In genomic region chr14:13917208-13917607, GRCm38 (mm10) we compare ENCODE assay signal across 16 mouse cellular contexts. TPM values are rescaled to one million over a fixed set of nuclear protein-coding genes. Genes with fewer than 3 reads are reported as not detected.
DNase-seq lines count a peak whose midpoint lies in the region; ATAC-seq lines count a peak whose summit lies in the region.
"Had no signal": no experiment of that assay in that cellular context is flagged by ENCODE, and none has a peak within 500 bp of the region (broad histone marks: within the 10 kb centered on the region; RNA-seq: fewer than 3 reads in every experiment).

No protein-coding gene starts in this region.

- H3K4me1 ChIP-seq in forebrain, embryonic 14.5 days (ENCODE audit: control insufficient read depth, insufficient read depth, low read length), result no peaks in the 10 kb centered on the region
- H3K4me1 ChIP-seq in forebrain, embryonic 11.5 days (replicated peaks; ENCODE audit: control insufficient read depth, insufficient read depth, low read length), result no peaks in the 10 kb centered on the region
- no peaks in the 10 kb centered on the region for H3K4me1 ChIP-seq in midbrain, embryonic 12.5 days
- peaks cover 6% of the 10 kb centered on the region; the same call in 1 of the 2 replicates for H3K4me1 ChIP-seq in midbrain, embryonic 10.5 days
- no peaks in the 10 kb centered on the region for H3K4me1 ChIP-seq in midbrain, embryonic 13.5 days (replicated peaks)
- H3K4me1 ChIP-seq: embryonic facial prominence, embryonic 12.5 days; hindbrain, embryonic 10.5 days had no signal

- no peak overlapping the region for H3K9ac ChIP-seq in forebrain, embryonic 14.5 days (ENCODE audit: low read length)
- H3K9ac ChIP-seq in forebrain, embryonic 11.5 days (ENCODE audit: low read length), result no peak overlapping the region
- no peak overlapping the region for H3K9ac ChIP-seq in midbrain, embryonic 12.5 days (replicated peaks)
- no peak overlapping the region for H3K9ac ChIP-seq in midbrain, embryonic 13.5 days (replicated peaks)
- H3K9ac ChIP-seq: embryonic facial prominence, embryonic 12.5 days; liver, embryonic 14.5 days had no signal

- DNase-seq in forebrain, embryonic 14.5 days (ENCODE audit: low spot score), result no peak
- no peak for DNase-seq in forebrain, embryonic 11.5 days (ENCODE audit: low spot score)
- DNase-seq in midbrain, embryonic 10.5 days (ENCODE audit: low spot score), result no peak
- DNase-seq in embryo, embryonic 11 days, result no peak
- DNase-seq in urinary bladder, adult 2 months (ENCODE audit: low spot score), result no peak

- ATAC-seq in forebrain, embryonic 14.5 days, result 0 out of 2 replicates have a peak, but pooled peaks have one; percentile 44
- ATAC-seq in forebrain, embryonic 11.5 days (replicated peaks; ENCODE audit: low FRiP score), result no peak
- ATAC-seq in midbrain, embryonic 12.5 days (ENCODE audit: low FRiP score, low read depth), result 0 out of 2 replicates have a peak, but pooled peaks have one; percentile 47
- peak; percentile 60 for ATAC-seq in midbrain, embryonic 13.5 days
- ATAC-seq: intestine, postnatal 0 days had no signal

- no peaks in the 10 kb centered on the region for H3K27me3 ChIP-seq in forebrain, embryonic 14.5 days (replicated peaks; ENCODE audit: control insufficient read depth, insufficient read depth, low read length)
- no peaks in the 10 kb centered on the region for H3K27me3 ChIP-seq in forebrain, embryonic 11.5 days (ENCODE audit: control insufficient read depth, insufficient read depth, low read length)
- no peaks in the 10 kb centered on the region for H3K27me3 ChIP-seq in midbrain, embryonic 12.5 days
- no peaks in the 10 kb centered on the region for H3K27me3 ChIP-seq in midbrain, embryonic 10.5 days (ENCODE audit: low read depth, poor library complexity, severe bottlenecking)
- H3K27me3 ChIP-seq in midbrain, embryonic 13.5 days, result no peaks in the 10 kb centered on the region
- H3K27me3 ChIP-seq: embryonic facial prominence, embryonic 12.5 days; Patski had no signal

- H3K4me3 ChIP-seq in forebrain, embryonic 14.5 days (ENCODE audit: low read depth, low read length), result no peak overlapping the region
- no peak overlapping the region for H3K4me3 ChIP-seq in forebrain, embryonic 11.5 days (ENCODE audit: low read depth, low read length)
- no peak overlapping the region for H3K4me3 ChIP-seq in midbrain, embryonic 12.5 days
- H3K4me3 ChIP-seq in midbrain, embryonic 10.5 days, result no peak overlapping the region
- no peak overlapping the region for H3K4me3 ChIP-seq in midbrain, embryonic 13.5 days (replicated peaks)
- H3K4me3 ChIP-seq: embryonic facial prominence, embryonic 12.5 days; hindbrain, embryonic 10.5 days had no signal

- no peaks in the 10 kb centered on the region for H3K9me3 ChIP-seq in forebrain, embryonic 14.5 days (replicated peaks; ENCODE audit: control insufficient read depth, low read length)
- no peaks in the 10 kb centered on the region for H3K9me3 ChIP-seq in forebrain, embryonic 11.5 days (ENCODE audit: control insufficient read depth, low read length)
- no peaks in the 10 kb centered on the region for H3K9me3 ChIP-seq in midbrain, embryonic 12.5 days
- no peaks in the 10 kb centered on the region for H3K9me3 ChIP-seq in midbrain, embryonic 10.5 days (replicated peaks)
- no peaks in the 10 kb centered on the region for H3K9me3 ChIP-seq in midbrain, embryonic 13.5 days
- H3K9me3 ChIP-seq: embryonic facial prominence, embryonic 12.5 days; hindbrain, embryonic 10.5 days had no signal

- no peak overlapping the region for H3K27ac ChIP-seq in forebrain, embryonic 14.5 days (ENCODE audit: low read depth, low read length)
- no peak overlapping the region for H3K27ac ChIP-seq in forebrain, embryonic 11.5 days (ENCODE audit: low read depth, low read length)
- H3K27ac ChIP-seq in midbrain, embryonic 12.5 days (replicated peaks), result no peak overlapping the region
- H3K27ac ChIP-seq in midbrain, embryonic 10.5 days (replicated peaks), result no peak overlapping the region
- no peak overlapping the region for H3K27ac ChIP-seq in midbrain, embryonic 13.5 days
- H3K27ac ChIP-seq: embryonic facial prominence, embryonic 12.5 days; hindbrain, embryonic 10.5 days; liver, embryonic 14.5 days; macrophage had no signal

- no peaks in the 10 kb centered on the region for H3K36me3 ChIP-seq in forebrain, embryonic 14.5 days (ENCODE audit: control insufficient read depth, insufficient read depth, low read length)
- no peaks in the 10 kb centered on the region for H3K36me3 ChIP-seq in forebrain, embryonic 11.5 days (ENCODE audit: control insufficient read depth, insufficient read depth, low read length)
- H3K36me3 ChIP-seq in midbrain, embryonic 12.5 days, result no peaks in the 10 kb centered on the region
- H3K36me3 ChIP-seq in midbrain, embryonic 10.5 days, result no peaks in the 10 kb centered on the region
- H3K36me3 ChIP-seq in midbrain, embryonic 13.5 days, result no peaks in the 10 kb centered on the region
- H3K36me3 ChIP-seq: embryonic facial prominence, embryonic 12.5 days; hindbrain, embryonic 10.5 days had no signal

- 87% methylated on average over 10 of the region's 10 CpGs for WGBS in forebrain, embryonic 14.5 days
- 87% methylated on average over 10 of the region's 10 CpGs for WGBS in forebrain, embryonic 11.5 days
- 90% methylated on average over 10 of the region's 10 CpGs for WGBS in midbrain, embryonic 12.5 days
- 90% methylated on average over 10 of the region's 10 CpGs for WGBS in midbrain, embryonic 10.5 days
- 89% methylated on average over 10 of the region's 10 CpGs for WGBS in midbrain, embryonic 13.5 days

- no peak overlapping the region for H3K4me2 ChIP-seq in forebrain, embryonic 14.5 days (ENCODE audit: low read length)
- H3K4me2 ChIP-seq in forebrain, embryonic 11.5 days (ENCODE audit: low read depth, low read length, severe bottlenecking), result no peak overlapping the region
- H3K4me2 ChIP-seq in midbrain, embryonic 12.5 days (replicated peaks), result no peak overlapping the region
- H3K4me2 ChIP-seq in midbrain, embryonic 13.5 days (replicated peaks), result no peak overlapping the region
- H3K4me2 ChIP-seq: embryonic facial prominence, embryonic 12.5 days had no signal

RNA-seq across cellular contexts. Expression of gene Gm281, which starts 2.9 kb away (rescaled TPM):
- not detected in 2 replicates for polyA plus RNA-seq in forebrain, embryonic 14.5 days (2014; fragmentation: Nextera tagmentation; extraction: Ambion mirVana)
- not detected in 2 replicates for polyA plus RNA-seq in forebrain, embryonic 11.5 days (2014; fragmentation: Nextera tagmentation; extraction: Ambion mirVana)
- not detected in 2 replicates for polyA plus RNA-seq in midbrain, embryonic 12.5 days (2016; fragmentation: Nextera tagmentation; extraction: Ambion mirVana)
- polyA plus RNA-seq in midbrain, embryonic 10.5 days (2016; fragmentation: Nextera tagmentation; extraction: Ambion mirVana), result not detected in 2 replicates
- not detected in 2 replicates for polyA plus RNA-seq in midbrain, embryonic 13.5 days (2015; fragmentation: Nextera tagmentation; extraction: Ambion mirVana)
- polyA plus RNA-seq in urinary bladder, adult 2 months (2012; rRNA removed), result not detected in 2 replicates
- polyA plus RNA-seq: embryonic facial prominence, embryonic 12.5 days; heart, embryonic 14.5 days; intestine, postnatal 0 days; large intestine, adult 2 months; liver, embryonic 14.5 days; macrophage; Patski; stomach, embryonic 16.5 days had no signal

RNA-seq across cellular contexts. Expression of gene Atxn7, which starts 44.0 kb away (rescaled TPM):
- 3.5 and 3.6 TPM in 2 replicates for polyA plus RNA-seq in forebrain, embryonic 14.5 days (2014; fragmentation: Nextera tagmentation; extraction: Ambion mirVana)
- 9.3 and 10.4 TPM in 2 replicates for polyA plus RNA-seq in forebrain, embryonic 11.5 days (2014; fragmentation: Nextera tagmentation; extraction: Ambion mirVana)
- polyA plus RNA-seq in midbrain, embryonic 12.5 days (2016; fragmentation: Nextera tagmentation; extraction: Ambion mirVana), result 5.4 and 6.6 TPM in 2 replicates
- polyA plus RNA-seq in midbrain, embryonic 10.5 days (2016; fragmentation: Nextera tagmentation; extraction: Ambion mirVana), result 3.5 and 3.6 TPM in 2 replicates
- polyA plus RNA-seq in midbrain, embryonic 13.5 days (2015; fragmentation: Nextera tagmentation; extraction: Ambion mirVana), result 3.4 and 3.8 TPM in 2 replicates
- 18.1 and 18.3 TPM in 2 replicates for polyA plus RNA-seq in urinary bladder, adult 2 months (2012; rRNA removed)

RNA-seq across cellular contexts. Expression of gene Thoc7, which starts 44.4 kb away (rescaled TPM):
- 208 and 217 TPM in 2 replicates for polyA plus RNA-seq in forebrain, embryonic 14.5 days (2014; fragmentation: Nextera tagmentation; extraction: Ambion mirVana)
- polyA plus RNA-seq in forebrain, embryonic 11.5 days (2014; fragmentation: Nextera tagmentation; extraction: Ambion mirVana), result 241 and 261 TPM in 2 replicates
- polyA plus RNA-seq in midbrain, embryonic 12.5 days (2016; fragmentation: Nextera tagmentation; extraction: Ambion mirVana), result 201 and 207 TPM in 2 replicates
- polyA plus RNA-seq in midbrain, embryonic 10.5 days (2016; fragmentation: Nextera tagmentation; extraction: Ambion mirVana), result 231 and 235 TPM in 2 replicates
- 196 and 215 TPM in 2 replicates for polyA plus RNA-seq in midbrain, embryonic 13.5 days (2015; fragmentation: Nextera tagmentation; extraction: Ambion mirVana)
- polyA plus RNA-seq in urinary bladder, adult 2 months (2012; rRNA removed), result 81.7 and 94.0 TPM in 2 replicates
